Mouse (Mus musculus) erythroblast, embryonic 14.5 days (primary cell): ENCODE data around the gene Kank3. TPM values are rescaled to one million over a fixed set of nuclear protein-coding genes. Genes with fewer than 3 reads are reported as not detected.
A peak's percentile ranks its signal among the peaks of the same experiment; 100 is the strongest.
"Not testable (repeated sequence)": the region's sequence is repeated elsewhere in the genome, so short reads cannot be mapped to it uniquely, and the experiment has no call there.

Source experiments
- H3K27me3 ChIP-seq: 2 replicates; pipeline ENCODE4 v1.6.1; 2012; ENCODE audit warnings: inconsistent platforms; ENCODE audit not compliant: control insufficient read depth
- H3K36me3 ChIP-seq: 2 replicates; pipeline ENCODE4 v1.6.1; 2012; ENCODE audit warnings: mild to moderate bottlenecking, inconsistent platforms; ENCODE audit not compliant: control insufficient read depth
- H3K4me1 ChIP-seq: 2 replicates; pipeline ENCODE4 v1.6.1; 2012; ENCODE audit warnings: inconsistent platforms; ENCODE audit not compliant: control insufficient read depth
- H3K4me3 ChIP-seq: replicated peaks from 2 replicates; pipeline ENCODE3; 2012; ENCODE audit warnings: moderate library complexity, mild to moderate bottlenecking, inconsistent platforms
- H3K9me3 ChIP-seq: 2 replicates; pipeline ENCODE4 v1.6.1; 2012; ENCODE audit warnings: low read length, inconsistent platforms, mixed read lengths; ENCODE audit not compliant: control insufficient read depth
- GATA1 ChIP-seq: IDR thresholded peaks from 2 replicates; pipeline ENCODE4 v1.6.1; 2012; ENCODE audit warnings: low read length, inconsistent platforms, mixed read lengths
- TAL1 ChIP-seq: IDR thresholded peaks from 3 replicates; pipeline ENCODE4 v1.6.1; 2012; ENCODE audit warnings: low read length, inconsistent platforms, mixed read lengths
- polyA plus RNA-seq: library from polyadenylated mRNA; stranded (reverse); fragments of >175 nt; gene quantifications from 2 replicates; pipeline ENCODE4 v1.2.3, GENCODE M21; 2012

The Kank3 gene
- polyA plus RNA-seq, 1 experiment = 0.03 TPM

- peaks cover 45% of the 10 kb centered on the region for H3K36me3 ChIP-seq
- peaks cover 38% of the 10 kb centered on the region for H3K4me1 ChIP-seq
- H3K9me3 ChIP-seq = no peaks in the 10 kb centered on the region
- H3K27me3 ChIP-seq = peaks cover 16% of the 10 kb centered on the region
- peak overlapping the region; percentile 83 for H3K4me3 ChIP-seq
- no peak for TF ChIP-seq GATA1
- TF ChIP-seq TAL1 = no peak
Measured at GRCm38 (mm10) chr17:33817184-33817968, 7.1 kb downstream of the Kank3 start.

- Histone ChIP-seq H3K9me3 (no peaks in the 10 kb centered on the region), H3K36me3 (peaks cover 52% of the 10 kb centered on the region), H3K27me3 (peaks cover 9% of the 10 kb centered on the region), H3K4me3 (peak overlapping the region; percentile 83), H3K4me1 (peaks cover 45% of the 10 kb centered on the region)
- TF ChIP-seq GATA1 = no peak
- no peak for TF ChIP-seq TAL1
Measured at GRCm38 (mm10) chr17:33817969-33818643, 7.8 kb downstream of the Kank3 start.

GRCm38 (mm10) chr17:33822436-33822959 is 12.2 kb downstream of the Kank3 start:
- Histone ChIP-seq H3K4me3 (peak overlapping the region; percentile 91), H3K9me3 (no peaks in the 10 kb centered on the region), H3K36me3 (peaks cover 70% of the 10 kb centered on the region), H3K27me3 (no peaks in the 10 kb centered on the region), H3K4me1 (peaks cover 60% of the 10 kb centered on the region)
- TF ChIP-seq TAL1 (no peak), GATA1 (no peak)

- peaks cover 69% of the 10 kb centered on the region for H3K36me3 ChIP-seq
- not testable (repeated sequence) for H3K9me3 ChIP-seq, H3K27me3 ChIP-seq
- peak overlapping the region; percentile 91 for H3K4me3 ChIP-seq
- H3K4me1 ChIP-seq = peaks cover 55% of the 10 kb centered on the region
Measured at GRCm38 (mm10) chr17:33823171-33823570, 12.9 kb downstream of the Kank3 start.

- H3K9me3 ChIP-seq = no peaks in the 10 kb centered on the region
- H3K4me1 ChIP-seq = peaks cover 46% of the 10 kb centered on the region
- no peak for TF ChIP-seq TAL1
- no peak for TF ChIP-seq GATA1
- H3K27me3 ChIP-seq = no peaks in the 10 kb centered on the region
- peak within 1 kb of the TSS; percentile 91 for H3K4me3 ChIP-seq
- H3K36me3 ChIP-seq = peaks cover 67% of the 10 kb centered on the region
Measured at GRCm38 (mm10) chr17:33824084-33824996, 14.0 kb downstream of the Kank3 start, which contains the start of the genes Rps28 and Ndufa7. TSS of gene Rps28 (minus strand) at chr17:33824562. TSS of gene Ndufa7 (plus strand) at chr17:33824572.

GRCm38 (mm10) chr17:33824997-33825330 is 14.6 kb downstream of the Kank3 start:
- H3K4me1 ChIP-seq = peaks cover 46% of the 10 kb centered on the region
- H3K27me3 ChIP-seq, H3K9me3 ChIP-seq: not testable (repeated sequence)
- H3K4me3 ChIP-seq = peak overlapping the region; percentile 91
- peaks cover 67% of the 10 kb centered on the region for H3K36me3 ChIP-seq

- H3K27me3 ChIP-seq = no peaks in the 10 kb centered on the region
- peaks cover 44% of the 10 kb centered on the region for H3K4me1 ChIP-seq
- H3K4me3 ChIP-seq = peak overlapping the region; percentile 91
- H3K9me3 ChIP-seq = no peaks in the 10 kb centered on the region
- peaks cover 67% of the 10 kb centered on the region for H3K36me3 ChIP-seq
- no peak for TF ChIP-seq GATA1
- TF ChIP-seq TAL1 = no peak
Measured at GRCm38 (mm10) chr17:33825462-33825861, 15.1 kb downstream of the Kank3 start.

- H3K36me3 ChIP-seq = peaks cover 67% of the 10 kb centered on the region
- no peaks in the 10 kb centered on the region for H3K27me3 ChIP-seq
- H3K9me3 ChIP-seq = no peaks in the 10 kb centered on the region
- peaks cover 39% of the 10 kb centered on the region for H3K4me1 ChIP-seq
- no peak overlapping the region for H3K4me3 ChIP-seq
- TF ChIP-seq TAL1 (no peak), GATA1 (no peak)
Measured at GRCm38 (mm10) chr17:33826850-33827249, 16.5 kb downstream of the Kank3 start.
